Mouse (Mus musculus): ENCODE results near the gene Rbmy. TPM values are rescaled to one million over a fixed set of nuclear protein-coding genes. Genes with fewer than 3 reads are reported as not detected.
"Not testable (repeated sequence)": the region's sequence is repeated elsewhere in the genome, so short reads cannot be mapped to it uniquely, and the experiment has no call there.

Gene Rbmy
- not detected in 2 replicates for polyA plus RNA-seq (2015; fragmentation: Nextera tagmentation; extraction: Ambion mirVana)

GRCm38 (mm10) chrY:2830380-2830779 is at the start of gene Rbmy, which contains the start of gene Gm10256:
Gene Rbmy, plus strand, starts transcription at chrY:2830680.
Gene Gm10256, plus strand, starts transcription at chrY:2830699.
- H3K27me3 ChIP-seq, H3K4me3 ChIP-seq: not testable (repeated sequence)
- WGBS = no CpG with 5 or more reads among the region's 9 CpGs

DNA sequence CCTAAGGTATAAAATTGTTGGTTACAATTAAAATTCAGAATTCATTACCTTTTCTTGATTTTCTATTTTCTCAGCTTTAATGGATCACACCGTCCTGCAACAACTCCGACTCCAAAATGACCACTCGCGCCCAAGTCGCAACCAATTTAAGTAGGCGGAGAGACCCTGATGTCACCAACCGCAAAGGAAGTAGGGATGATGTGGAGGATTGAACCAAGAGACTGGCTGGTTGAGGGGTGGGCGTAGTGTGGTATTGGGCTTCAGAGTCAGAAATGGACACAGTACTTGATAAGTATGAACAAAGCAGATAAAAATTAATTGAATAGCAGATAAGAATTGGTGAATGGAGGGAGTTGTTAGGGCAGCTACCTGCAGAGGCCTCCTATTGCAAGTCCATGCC is 34.4 kb upstream of the Rbmy start, which contains the start of gene Gm4064:
Gm4064 (minus strand) TSS at position 101 of the 400 bp plus-strand sequence.
- not testable (repeated sequence) for H3K4me3 ChIP-seq; H3K9me3 ChIP-seq (replicated peaks); H3K4me2 ChIP-seq; H3K4me1 ChIP-seq; H3K9ac ChIP-seq; H3K27me3 ChIP-seq; H3K27ac ChIP-seq; H3K36me3 ChIP-seq (ENCODE audit: poor library complexity, severe bottlenecking); ATAC-seq
- WGBS = no CpG with 5 or more reads among the region's 8 CpGs

More at GRCm38 (mm10) chrY:2830380-2830779, at the start of gene Rbmy, which contains the start of gene Gm10256:
- not testable (repeated sequence) for ATAC-seq; H3K27ac ChIP-seq; H3K4me2 ChIP-seq; H3K9me3 ChIP-seq (replicated peaks); H3K9ac ChIP-seq; H3K4me1 ChIP-seq; H3K36me3 ChIP-seq (ENCODE audit: poor library complexity, severe bottlenecking)

Other genes starting within 250 kb of the Rbmy start
- gene H2al2c, start 231.6 kb upstream of the Rbmy start, polyA plus RNA-seq (2015; fragmentation: Nextera tagmentation; extraction: Ambion mirVana) = not detected in 2 replicates
- not detected in 2 replicates for gene Sry, start 167.0 kb upstream of the Rbmy start, polyA plus RNA-seq (2015; fragmentation: Nextera tagmentation; extraction: Ambion mirVana)
- gene H2al2b, start 110.0 kb upstream of the Rbmy start, polyA plus RNA-seq (2015; fragmentation: Nextera tagmentation; extraction: Ambion mirVana) = not detected in 2 replicates
- gene Gm4064, start 34.5 kb upstream of the Rbmy start, polyA plus RNA-seq (2015; fragmentation: Nextera tagmentation; extraction: Ambion mirVana) = not detected in 2 replicates
- gene Gm10256, start within 50 bp of the Rbmy start, polyA plus RNA-seq (2015; fragmentation: Nextera tagmentation; extraction: Ambion mirVana) = not detected in 2 replicates
- gene Gm10352, start 70.3 kb downstream of the Rbmy start, polyA plus RNA-seq (2015; fragmentation: Nextera tagmentation; extraction: Ambion mirVana) = not detected in 2 replicates
- gene Gm29289, start 101.9 kb downstream of the Rbmy start, polyA plus RNA-seq (2015; fragmentation: Nextera tagmentation; extraction: Ambion mirVana) = not detected in 2 replicates